Comparison of ENCODE assay signal across 11 mouse cellular contexts in the genomic region with DNA sequence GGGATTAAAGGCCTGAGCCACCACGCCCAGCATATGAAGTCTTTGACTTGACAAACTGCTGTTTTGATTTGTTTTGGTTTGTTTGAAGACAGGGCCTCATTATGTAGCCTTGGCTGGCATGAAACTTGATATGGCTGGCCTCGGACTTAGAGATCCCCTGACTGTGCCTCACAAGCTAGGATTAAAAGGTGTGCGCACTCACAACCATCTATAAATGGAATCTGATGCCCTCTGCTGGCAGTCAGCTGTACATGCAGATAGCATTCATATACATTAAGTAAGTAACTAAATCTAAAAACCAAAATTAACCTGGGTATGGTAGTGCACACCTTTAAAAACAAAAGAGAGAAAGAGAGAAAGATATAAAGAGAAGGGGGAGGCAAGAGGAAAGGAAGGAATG. TPM values are rescaled to one million over a fixed set of nuclear protein-coding genes. Genes with fewer than 3 reads are reported as not detected.
DNase-seq lines count a peak whose midpoint lies in the region; ATAC-seq and TF ChIP-seq lines count a peak whose summit lies in the region.
"Had no signal": no experiment of that assay in that cellular context is flagged by ENCODE, and none has a peak within 500 bp of the region (broad histone marks: within the 10 kb centered on the region; RNA-seq: fewer than 3 reads in every experiment).

No protein-coding gene starts in this region.

- TF ChIP-seq CTCF in left cerebral cortex, adult 2 months (IDR thresholded peaks at IDR 0.05), result peak; percentile 51

- ATAC-seq in activated CD4-positive, CD25-positive, alpha-beta regulatory T cell, adult 4 months, result no peak
- ATAC-seq: midbrain, embryonic 13.5 days had no signal

- no peak overlapping the region for H3K4me3 ChIP-seq in left cerebral cortex, adult 2 months
- H3K4me3 ChIP-seq: midbrain, embryonic 13.5 days had no signal

- intact Hi-C loops in left cerebral cortex, adult 2 months (cut with DNase I), result no loop called here
- intact Hi-C loops in left cerebral cortex, postnatal 36 days (cut with DNase I), result no loop called here

- no peak overlapping the region for H3K27ac ChIP-seq in left cerebral cortex, adult 2 months
- H3K27ac ChIP-seq: midbrain, embryonic 13.5 days had no signal

- DNase-seq in left cerebral cortex, adult 2 months (ENCODE audit: extremely low spot score in 1 of 2, low spot score in 2 of 2), result no peak
- no peak for DNase-seq in left cerebral cortex, postnatal 36 days (ENCODE audit: low spot score in 2 of 2)
- peak; percentile 88 for DNase-seq in ES-CJ7 (ENCODE audit: low read depth, low spot score)
- peak; percentile 44 for DNase-seq in NIH3T3 (ENCODE audit: low read depth)
- peak; percentile 20 to 39 for DNase-seq in kidney, postnatal 36 days
- DNase-seq in urinary bladder, postnatal 36 days (ENCODE audit: low spot score in 2 of 2), result no peak
- DNase-seq in adrenal gland, adult 8-10 months, result no peak
- DNase-seq: heart, postnatal 14 days had no signal

RNA-seq across cellular contexts. Expression of a gene that starts 7.4 kb away (rescaled TPM):
- total RNA-seq in left cerebral cortex, adult 2 months (2021), result not detected
- not detected for total RNA-seq in left cerebral cortex, postnatal 36 days (2021)
- under 1 TPM in 1 of 2 experiments, not detected in 1; 0.16 TPM for polyA plus RNA-seq in activated CD4-positive, CD25-positive, alpha-beta regulatory T cell, adult 4 months (2017; shearing (Covaris generic))
- not detected for total RNA-seq in adrenal gland, adult 8-10 months (2022)
- total RNA-seq: heart, postnatal 14 days; left cerebral cortex, postnatal 14 days had no signal

RNA-seq across cellular contexts. Expression of a gene that starts 9.7 kb away (rescaled TPM):
- total RNA-seq in left cerebral cortex, adult 2 months (2021), result under 1 TPM in 1 of 2 experiments, not detected in 1; 0.16 TPM
- not detected for total RNA-seq in left cerebral cortex, postnatal 36 days (2021)
- polyA plus RNA-seq in activated CD4-positive, CD25-positive, alpha-beta regulatory T cell, adult 4 months (2017; shearing (Covaris generic)), result 1 to 10 TPM; 2.7 to 3.1 TPM
- not detected for total RNA-seq in adrenal gland, adult 8-10 months (2022)
- total RNA-seq: heart, postnatal 14 days; left cerebral cortex, postnatal 14 days had no signal

RNA-seq across cellular contexts. Expression of a gene that starts 17.9 kb away (rescaled TPM):
- not detected for total RNA-seq in left cerebral cortex, adult 2 months (2021)
- not detected for total RNA-seq in left cerebral cortex, postnatal 36 days (2021)
- not detected for polyA plus RNA-seq in activated CD4-positive, CD25-positive, alpha-beta regulatory T cell, adult 4 months (2017; shearing (Covaris generic))
- not detected for total RNA-seq in adrenal gland, adult 8-10 months (2022)
- total RNA-seq: heart, postnatal 14 days; left cerebral cortex, postnatal 14 days had no signal

RNA-seq across cellular contexts. Expression of a gene that starts 30.3 kb away (rescaled TPM):
- not detected for total RNA-seq in left cerebral cortex, adult 2 months (2021)
- not detected for total RNA-seq in left cerebral cortex, postnatal 36 days (2021)
- not detected for polyA plus RNA-seq in activated CD4-positive, CD25-positive, alpha-beta regulatory T cell, adult 4 months (2017; shearing (Covaris generic))
- 1 to 10 TPM in 2 of 4 experiments, not detected in 2; 6.1 to 7.5 TPM for total RNA-seq in adrenal gland, adult 8-10 months (2022)
- total RNA-seq: heart, postnatal 14 days; left cerebral cortex, postnatal 14 days had no signal
- polyA plus RNA-seq: midbrain, embryonic 13.5 days had no signal

RNA-seq across cellular contexts. Expression of a gene that starts 57.1 kb away (rescaled TPM):
- under 1 TPM; 0.35 to 0.52 TPM for total RNA-seq in left cerebral cortex, adult 2 months (2021)
- under 1 TPM; 0.39 to 0.86 TPM for total RNA-seq in left cerebral cortex, postnatal 36 days (2021)
- polyA plus RNA-seq in activated CD4-positive, CD25-positive, alpha-beta regulatory T cell, adult 4 months (2017; shearing (Covaris generic)), result 1 to 10 TPM; 2.6 to 3.4 TPM
- total RNA-seq in adrenal gland, adult 8-10 months (2022), result under 1 TPM; 0.52 to 0.86 (median 0.72) TPM

Comparison
In these comparisons a context has a peak if more than half of its experiments do, and no peak if none do; other contexts are left out.
1. DNase-seq: peak in ES-CJ7 (single experiment), NIH3T3 (single experiment) and kidney, postnatal 36 days (2 of 2); none in left cerebral cortex, adult 2 months (0 of 2), left cerebral cortex, postnatal 36 days (0 of 2), urinary bladder, postnatal 36 days (0 of 2) and adrenal gland, adult 8-10 months (single experiment).